Mouse (Mus musculus): ENCODE measurements at regions not wholly inside any gene's neighbourhood (a gene's known extent, or its start where the extent isn't known, plus 50 kb on each side); places are given as distances from the start of the nearest gene placed in this dataset.

GRCm38 (mm10) chr4:66478601-66479217 is 74.3 kb upstream of the Astn2 start:
- no peak for DNase-seq (ENCODE audit: low spot score)
